Mouse (Mus musculus) MEL (cell line): Measurements from ENCODE around the gene Fmnl1.

Source experiments
- CHD2 ChIP-seq: IDR thresholded peaks from 2 replicates; pipeline ENCODE4 v1.6.1; 2011; ENCODE audit warnings: low read length, improper control_type of control experiment
- CTCF ChIP-seq, 3 experiments: IDR thresholded peaks in 2 of 3; conservative IDR thresholded peaks in 1 of 3; 2 replicates each; pipeline ENCODE4 v1.5.1; 2011 to 2012; ENCODE audit warnings: low read length in 3 of 3, low read depth in 2 of 3, mild to moderate bottlenecking in 2 of 3, improper control_type of control experiment in 1 of 3, inconsistent platforms in 1 of 3, mixed read lengths in 1 of 3, moderate library complexity in 1 of 3; ENCODE audit not compliant: control insufficient read depth in 1 of 3, insufficient read depth in 1 of 3, poor library complexity in 1 of 3, severe bottlenecking in 1 of 3
- ELF1 ChIP-seq: IDR thresholded peaks from 2 replicates; pipeline ENCODE4 v1.6.1; 2014; ENCODE audit warnings: low read depth, mild to moderate bottlenecking, inconsistent platforms, low read length, improper control_type of control experiment, moderate library complexity
- GABPA ChIP-seq: IDR thresholded peaks from 2 replicates; pipeline ENCODE4 v1.6.1; 2012; ENCODE audit warnings: low read depth, mild to moderate bottlenecking, inconsistent platforms, low read length, improper control_type of control experiment, moderate library complexity
- GATA1 ChIP-seq: IDR thresholded peaks from 2 replicates; pipeline ENCODE4 v1.6.1; 2011; ENCODE audit warnings: low read depth, low read length, improper control_type of control experiment
- POLR2A ChIP-seq, 2 experiments: IDR thresholded peaks; 2 replicates each; pipeline ENCODE4 v1.6.1; 2011 to 2012; ENCODE audit warnings: low read length in 2 of 2, mild to moderate bottlenecking in 2 of 2, control low read depth in 1 of 2, improper control_type of control experiment in 1 of 2, low read depth in 1 of 2, moderate library complexity in 1 of 2; ENCODE audit not compliant: control insufficient read depth in 1 of 2, insufficient read depth in 1 of 2, poor library complexity in 1 of 2
- POLR2AphosphoS5 ChIP-seq: IDR thresholded peaks from 2 replicates; pipeline ENCODE4 v1.6.1; 2012; ENCODE audit warnings: low read depth, borderline replicate concordance, mild to moderate bottlenecking, inconsistent platforms, low read length, moderate library complexity, mixed read lengths
- RAD21 ChIP-seq: IDR thresholded peaks from 2 replicates; pipeline ENCODE4 v1.6.1; 2011; ENCODE audit warnings: mild to moderate bottlenecking, low read depth, low read length, improper control_type of control experiment
- SIN3A ChIP-seq: IDR thresholded peaks from 2 replicates; pipeline ENCODE4 v1.6.1; 2012; ENCODE audit warnings: low read length, improper control_type of control experiment, inconsistent platforms
- ZKSCAN1 ChIP-seq: IDR thresholded peaks from 2 replicates; pipeline ENCODE4 v1.6.1; 2012; ENCODE audit warnings: low read depth, mild to moderate bottlenecking, inconsistent platforms, low read length, improper control_type of control experiment, moderate library complexity
- ZMIZ1 ChIP-seq: IDR thresholded peaks from 2 replicates; pipeline ENCODE4 v1.6.1; 2012; ENCODE audit warnings: low read depth, mild to moderate bottlenecking, inconsistent platforms, low read length, improper control_type of control experiment, moderate library complexity

DNA sequence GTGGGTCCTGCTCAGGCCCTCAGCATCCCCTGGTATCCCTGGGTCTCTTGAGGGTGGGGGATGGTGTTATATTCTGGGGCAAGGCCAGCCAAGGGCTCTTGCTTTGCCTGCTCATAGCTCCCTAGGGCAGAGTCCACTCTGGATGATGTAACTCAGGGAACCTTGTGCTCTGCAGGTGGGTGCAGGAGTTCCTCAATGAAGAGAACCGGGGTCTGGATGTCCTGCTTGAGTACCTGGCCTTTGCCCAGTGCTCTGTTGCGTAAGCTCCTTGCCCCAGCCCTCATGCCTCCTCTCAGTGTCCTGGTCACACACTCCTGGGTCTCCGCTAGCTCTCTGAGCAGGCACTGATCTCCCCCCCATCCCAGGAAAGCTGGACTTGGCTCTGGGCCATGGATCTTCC is 11.0 kb downstream of the Fmnl1 start:
- TF ChIP-seq POLR2A (IDR thresholded peaks at IDR 0.05; ENCODE audit: control insufficient read depth in 1 of 2, insufficient read depth in 1 of 2, low read depth in 1 of 2, low read length in 2 of 2, poor library complexity in 1 of 2) (no peak), CTCF (IDR thresholded peaks at IDR 0.05 in 2 of 3, conservative IDR thresholded peaks at IDR 0.05 in 1 of 3; ENCODE audit: control insufficient read depth in 1 of 3, insufficient read depth in 1 of 3, low read depth in 2 of 3, low read length in 3 of 3, poor library complexity in 1 of 3, severe bottlenecking in 1 of 3) (no peak), GABPA (no peak), SIN3A (no peak), RAD21 (no peak), ZMIZ1 (no peak), POLR2AphosphoS5 (no peak), GATA1 (no peak), ZKSCAN1 (no peak), ELF1 (no peak), CHD2 (no peak)
